Mouse (Mus musculus): ENCODE results near the gene H2-T22.
"Not testable (repeated sequence)": the region's sequence is repeated elsewhere in the genome, so short reads cannot be mapped to it uniquely, and the experiment has no call there.

DNA sequence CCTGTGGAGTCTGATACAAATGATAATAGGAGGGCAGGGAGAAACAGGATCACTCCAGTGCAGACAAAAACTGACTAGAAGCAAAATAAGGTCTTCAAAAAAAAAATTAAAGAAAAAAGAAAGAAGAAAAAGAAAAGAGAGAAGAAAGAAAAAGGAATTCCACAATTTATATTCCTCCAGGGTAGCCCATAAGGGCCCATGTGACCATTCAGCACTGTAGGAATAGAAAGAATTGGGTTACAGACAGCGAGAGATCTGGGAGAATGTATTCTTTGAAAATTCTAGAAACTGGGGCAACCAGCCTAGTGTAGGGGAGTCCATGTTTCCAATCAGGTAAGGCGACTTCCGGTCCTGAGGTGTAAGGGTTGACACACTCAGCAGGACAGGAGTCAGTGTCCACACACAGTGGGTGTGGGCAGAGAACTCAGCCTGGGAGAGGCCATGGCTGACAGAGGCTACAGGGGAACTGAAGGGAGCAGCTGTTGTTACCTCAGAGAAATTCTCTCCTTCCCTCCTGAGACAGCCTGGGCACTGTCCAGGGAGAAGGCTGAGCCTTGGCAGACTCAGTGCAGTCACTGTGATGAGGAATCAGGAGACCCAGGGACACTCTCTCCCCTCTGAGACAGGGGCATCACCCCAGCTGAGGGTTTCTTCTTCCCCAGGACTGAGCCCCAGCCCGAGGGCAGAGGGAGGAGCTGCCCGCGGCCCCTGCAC, 40.1 kb upstream of the H2-T22 start:
- not testable (repeated sequence) for TF ChIP-seq POLR2A (IDR thresholded peaks at IDR 0.05; ENCODE audit: borderline replicate concordance, insufficient read depth, low read length); CTCF (IDR thresholded peaks at IDR 0.05; ENCODE audit: borderline replicate concordance, insufficient read depth, low read depth, low read length)
